Mouse (Mus musculus): ENCODE data around the gene Rhbdd2. TPM values are rescaled to one million over a fixed set of nuclear protein-coding genes. Genes with fewer than 3 reads are reported as not detected.

Rhbdd2 gene
- polyA plus RNA-seq, 1 experiment = 62.4 TPM

GRCm38 (mm10) chr5:135640459-135640789 lies 8.0 kb downstream of the Rhbdd2 start:
- DNase-seq = no peak
- Histone ChIP-seq H3K27me3 (ENCODE audit: control insufficient read depth, insufficient read depth, low read length) (no peaks in the 10 kb centered on the region), H3K4me1 (ENCODE audit: control insufficient read depth, insufficient read depth, low read length) (peaks cover 6% of the 10 kb centered on the region), H3K4me3 (replicated peaks; ENCODE audit: insufficient read depth, low read depth, low read length) (no peak overlapping the region), H3K27ac (ENCODE audit: insufficient read depth, low read length) (no peak overlapping the region)
- 79% methylated on average over 6 of the region's 6 CpGs for WGBS
- no peak for TF ChIP-seq CTCF (IDR thresholded peaks at IDR 0.05; ENCODE audit: borderline replicate concordance, insufficient read depth, low read depth, low read length)
- TF ChIP-seq POLR2A (IDR thresholded peaks at IDR 0.05; ENCODE audit: borderline replicate concordance, insufficient read depth, low read length) = no peak

- no peak for TF ChIP-seq CTCF (IDR thresholded peaks at IDR 0.05; ENCODE audit: borderline replicate concordance, insufficient read depth, low read depth, low read length)
- no peak for TF ChIP-seq POLR2A (IDR thresholded peaks at IDR 0.05; ENCODE audit: borderline replicate concordance, insufficient read depth, low read length)
- Histone ChIP-seq H3K27ac (ENCODE audit: insufficient read depth, low read length) (no peak overlapping the region), H3K27me3 (ENCODE audit: control insufficient read depth, insufficient read depth, low read length) (no peaks in the 10 kb centered on the region), H3K4me1 (ENCODE audit: control insufficient read depth, insufficient read depth, low read length) (peaks cover 6% of the 10 kb centered on the region), H3K4me3 (replicated peaks; ENCODE audit: insufficient read depth, low read depth, low read length) (no peak overlapping the region)
- 90% methylated on average over 1 of the region's 1 CpGs for WGBS
- no peak for DNase-seq
Observed at GRCm38 (mm10) chr5:135641028-135641427, 8.6 kb downstream of the Rhbdd2 start.

GRCm38 (mm10) chr5:135642686-135643551 lies 10.5 kb downstream of the Rhbdd2 start:
- Histone ChIP-seq H3K27me3 (ENCODE audit: control insufficient read depth, insufficient read depth, low read length) (no peaks in the 10 kb centered on the region), H3K27ac (ENCODE audit: insufficient read depth, low read length) (no peak overlapping the region), H3K4me1 (ENCODE audit: control insufficient read depth, insufficient read depth, low read length) (peaks cover 6% of the 10 kb centered on the region), H3K4me3 (replicated peaks; ENCODE audit: insufficient read depth, low read depth, low read length) (no peak overlapping the region)
- DNase-seq = peak in 1 of 2 experiments; percentile 26
- 51% methylated on average over 10 of the region's 10 CpGs for WGBS
- TF ChIP-seq POLR2A (IDR thresholded peaks at IDR 0.05; ENCODE audit: borderline replicate concordance, insufficient read depth, low read length) = no peak
- TF ChIP-seq CTCF (IDR thresholded peaks at IDR 0.05; ENCODE audit: borderline replicate concordance, insufficient read depth, low read depth, low read length) = no peak

- Histone ChIP-seq H3K4me3 (replicated peaks; ENCODE audit: insufficient read depth, low read depth, low read length) (no peak overlapping the region), H3K4me1 (ENCODE audit: control insufficient read depth, insufficient read depth, low read length) (peaks cover 6% of the 10 kb centered on the region), H3K27me3 (ENCODE audit: control insufficient read depth, insufficient read depth, low read length) (no peaks in the 10 kb centered on the region), H3K27ac (ENCODE audit: insufficient read depth, low read length) (no peak overlapping the region)
- no peak for TF ChIP-seq CTCF (IDR thresholded peaks at IDR 0.05; ENCODE audit: borderline replicate concordance, insufficient read depth, low read depth, low read length)
- TF ChIP-seq POLR2A (IDR thresholded peaks at IDR 0.05; ENCODE audit: borderline replicate concordance, insufficient read depth, low read length) = no peak
- 97% methylated on average over 1 of the region's 1 CpGs for WGBS
- DNase-seq = no peak
Observed at GRCm38 (mm10) chr5:135643552-135643842, 11.1 kb downstream of the Rhbdd2 start.

- no peaks in the 10 kb centered on the region for H3K27me3 ChIP-seq (ENCODE audit: control insufficient read depth, insufficient read depth, low read length)
- DNase-seq = no peak
- H3K4me1 ChIP-seq (ENCODE audit: control insufficient read depth, insufficient read depth, low read length) = peaks cover 6% of the 10 kb centered on the region
- WGBS = 94% methylated on average over 8 of the region's 8 CpGs
- H3K4me3 ChIP-seq (replicated peaks; ENCODE audit: insufficient read depth, low read depth, low read length) = no peak overlapping the region
- no peak overlapping the region for H3K27ac ChIP-seq (ENCODE audit: insufficient read depth, low read length)
- TF ChIP-seq CTCF (IDR thresholded peaks at IDR 0.05; ENCODE audit: borderline replicate concordance, insufficient read depth, low read depth, low read length) (no peak), POLR2A (IDR thresholded peaks at IDR 0.05; ENCODE audit: borderline replicate concordance, insufficient read depth, low read length) (no peak)
Observed at GRCm38 (mm10) chr5:135643869-135644268, 11.5 kb downstream of the Rhbdd2 start.

- no peak for DNase-seq
- peaks cover 6% of the 10 kb centered on the region for H3K4me1 ChIP-seq (ENCODE audit: control insufficient read depth, insufficient read depth, low read length)
- 32% methylated on average over 5 of the region's 5 CpGs for WGBS
- H3K4me3 ChIP-seq (replicated peaks; ENCODE audit: insufficient read depth, low read depth, low read length) = no peak overlapping the region
- no peak overlapping the region for H3K27ac ChIP-seq (ENCODE audit: insufficient read depth, low read length)
- no peak for TF ChIP-seq CTCF (IDR thresholded peaks at IDR 0.05; ENCODE audit: borderline replicate concordance, insufficient read depth, low read depth, low read length)
- no peak for TF ChIP-seq POLR2A (IDR thresholded peaks at IDR 0.05; ENCODE audit: borderline replicate concordance, insufficient read depth, low read length)
- H3K27me3 ChIP-seq (ENCODE audit: control insufficient read depth, insufficient read depth, low read length) = no peaks in the 10 kb centered on the region
Observed at GRCm38 (mm10) chr5:135645330-135645729, 12.9 kb downstream of the Rhbdd2 start.

GRCm38 (mm10) chr5:135646038-135646437 lies 13.6 kb downstream of the Rhbdd2 start:
- no peak for DNase-seq
- no peak for TF ChIP-seq POLR2A (IDR thresholded peaks at IDR 0.05; ENCODE audit: borderline replicate concordance, insufficient read depth, low read length)
- no peak for TF ChIP-seq CTCF (IDR thresholded peaks at IDR 0.05; ENCODE audit: borderline replicate concordance, insufficient read depth, low read depth, low read length)
- Histone ChIP-seq H3K27me3 (ENCODE audit: control insufficient read depth, insufficient read depth, low read length) (no peaks in the 10 kb centered on the region), H3K4me1 (ENCODE audit: control insufficient read depth, insufficient read depth, low read length) (peaks cover 6% of the 10 kb centered on the region), H3K4me3 (replicated peaks; ENCODE audit: insufficient read depth, low read depth, low read length) (no peak overlapping the region), H3K27ac (ENCODE audit: insufficient read depth, low read length) (no peak overlapping the region)
- WGBS = 83% methylated on average over 6 of the region's 6 CpGs

Data from cerebellum, adult 2 months (tissue).